Mouse (Mus musculus) naive thymus-derived CD4-positive, alpha-beta T cell, adult 2 months (primary cell): Measurements from ENCODE around the gene Nhlrc1.

Source experiments
- DNase-seq: peaks from one replicate; pipeline ENCODE4 v3.0.0-alpha.2; 2011; ENCODE audit warnings: low read depth

The Nhlrc1 gene

GRCm38 (mm10) chr13:47001590-47001989, 13.1 kb downstream of the Nhlrc1 start:
- no peak for DNase-seq

- DNase-seq = no peak
Measured at GRCm38 (mm10) chr13:46999498-46999897, 15.2 kb downstream of the Nhlrc1 start.

GRCm38 (mm10) chr13:46997355-46997754, 17.3 kb downstream of the Nhlrc1 start:
- DNase-seq = no peak

- DNase-seq = no peak
Measured at GRCm38 (mm10) chr13:46993274-46993551, 21.4 kb downstream of the Nhlrc1 start.

DNA sequence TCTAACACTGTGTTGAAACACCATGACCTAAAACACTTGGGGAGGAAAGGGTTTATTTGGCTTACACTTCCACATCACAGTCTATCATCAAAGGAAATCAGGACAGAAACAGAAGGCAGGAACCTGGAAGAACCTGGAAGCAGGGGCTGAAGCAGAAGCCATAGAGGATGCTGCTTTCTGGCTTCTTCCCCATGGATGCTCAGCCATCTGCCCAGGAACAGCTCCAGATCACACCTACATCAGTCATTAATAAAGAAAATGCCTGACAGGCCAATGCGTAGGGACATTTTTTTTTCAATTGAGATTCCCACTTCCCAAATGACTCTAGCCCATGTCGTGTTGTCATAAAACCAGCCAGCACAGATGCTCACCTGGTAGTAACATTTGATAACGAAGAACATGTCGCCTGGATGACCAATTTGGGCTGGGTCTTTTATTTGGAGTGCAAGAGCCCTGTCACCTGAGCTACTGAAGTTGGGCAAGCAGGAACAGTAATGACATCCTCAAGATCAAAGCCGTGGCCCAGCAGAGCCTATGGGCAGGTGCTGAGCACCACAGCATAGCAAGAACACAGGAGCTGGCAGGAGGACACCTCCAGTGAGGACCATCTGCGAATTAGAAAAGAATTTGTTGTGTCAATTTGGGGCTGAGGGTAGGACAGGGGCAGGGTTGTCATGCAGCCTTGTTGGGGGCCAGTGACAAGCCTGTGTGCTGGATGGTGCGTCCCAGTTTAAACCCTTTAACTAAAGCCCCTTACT, 22.0 kb downstream of the Nhlrc1 start:
- no peak for DNase-seq

- no peak for DNase-seq
Measured at GRCm38 (mm10) chr13:46990376-46991011, 24.2 kb downstream of the Nhlrc1 start.

GRCm38 (mm10) chr13:46987941-46988340, 26.7 kb downstream of the Nhlrc1 start:
- DNase-seq = no peak

DNA sequence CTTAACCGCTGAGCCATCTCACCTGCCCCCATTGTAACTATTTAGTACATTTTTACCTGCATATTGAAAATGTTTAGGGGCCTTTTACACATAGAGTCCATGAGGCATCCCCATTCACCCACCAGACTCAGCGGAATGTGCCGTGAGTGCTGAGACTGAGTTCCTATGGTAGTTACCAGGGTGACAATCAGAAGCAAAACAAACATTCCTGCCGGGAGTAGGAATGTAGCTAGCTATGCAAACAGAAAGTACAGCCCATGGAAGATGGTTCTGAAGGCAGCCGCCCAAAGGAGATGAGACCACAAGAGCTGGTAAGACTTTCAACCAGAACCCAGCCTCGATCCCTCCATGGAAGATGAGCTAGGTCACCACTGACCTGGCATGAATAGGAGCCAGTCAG, 28.4 kb downstream of the Nhlrc1 start:
- DNase-seq = no peak

- no peak for DNase-seq
Measured at GRCm38 (mm10) chr13:46983878-46984277, 30.8 kb downstream of the Nhlrc1 start.

DNA sequence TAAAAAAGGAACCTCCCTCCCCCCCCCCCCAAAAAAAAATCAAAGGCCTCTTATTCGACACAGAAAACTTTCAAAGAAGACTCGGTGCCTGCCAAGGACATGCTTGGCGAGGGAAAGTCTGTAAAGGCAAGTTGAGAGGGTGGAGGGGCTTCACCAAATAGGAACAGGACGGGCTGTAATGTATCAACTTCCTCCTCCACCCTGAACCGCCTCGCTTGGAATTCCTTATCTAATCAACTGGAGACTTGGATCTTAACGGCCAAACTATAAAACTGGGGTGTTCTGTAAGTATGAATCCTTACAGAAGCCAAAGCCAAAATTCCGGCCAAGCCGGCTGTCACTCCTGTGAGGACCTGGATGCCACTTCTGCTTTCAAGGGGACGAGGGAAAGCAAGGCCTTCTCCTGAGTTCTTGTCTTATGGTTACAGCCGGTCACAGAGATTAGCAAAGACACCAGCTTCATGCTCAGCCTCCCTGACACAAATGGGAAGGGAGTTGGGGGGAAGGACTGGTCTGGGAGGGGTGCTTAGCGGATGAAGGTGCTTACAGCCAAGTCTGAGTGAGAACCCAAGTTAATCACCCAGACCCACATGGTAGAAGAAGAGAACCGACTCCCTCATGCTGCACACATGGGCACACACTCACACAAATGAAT, 34.7 kb downstream of the Nhlrc1 start:
- DNase-seq = no peak

DNA sequence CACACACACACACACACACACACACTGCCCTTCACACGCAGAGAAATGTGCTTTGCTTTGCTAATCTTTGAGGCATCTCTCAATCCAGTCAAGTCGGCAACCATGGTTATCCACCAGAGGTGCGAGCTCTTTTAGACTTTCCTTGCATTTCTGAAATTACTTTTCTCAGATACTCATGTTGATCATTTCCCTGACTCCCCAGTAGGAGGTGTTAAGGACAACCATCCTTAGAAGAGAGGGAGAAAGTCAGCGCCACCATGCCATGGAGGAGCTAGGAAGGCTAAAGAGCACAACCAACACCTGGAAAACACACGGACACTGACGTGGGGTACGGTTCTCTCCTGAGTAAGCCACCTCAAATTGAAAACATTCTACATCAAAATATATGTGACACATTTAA, 38.1 kb downstream of the Nhlrc1 start:
- no peak for DNase-seq

DNA sequence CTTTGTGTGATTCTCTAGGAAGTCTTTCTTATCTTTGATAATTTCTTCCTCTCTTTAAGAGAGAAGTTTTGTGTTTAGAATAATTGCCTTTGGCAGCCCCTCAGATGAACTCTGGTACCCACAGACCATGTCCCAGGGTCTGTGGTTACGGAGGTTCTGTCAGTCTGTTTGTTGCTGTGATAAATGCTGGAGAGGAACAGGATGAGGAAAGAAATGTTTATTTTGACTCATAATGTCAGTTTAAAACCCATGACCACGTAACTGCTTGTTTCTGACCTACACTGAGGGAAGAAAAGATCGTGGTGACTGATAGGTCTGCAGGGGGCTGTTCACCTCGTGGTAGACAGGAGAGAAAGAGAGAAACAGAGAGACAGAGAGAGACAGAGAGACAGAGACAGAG, 38.7 kb downstream of the Nhlrc1 start:
- DNase-seq = no peak

DNA sequence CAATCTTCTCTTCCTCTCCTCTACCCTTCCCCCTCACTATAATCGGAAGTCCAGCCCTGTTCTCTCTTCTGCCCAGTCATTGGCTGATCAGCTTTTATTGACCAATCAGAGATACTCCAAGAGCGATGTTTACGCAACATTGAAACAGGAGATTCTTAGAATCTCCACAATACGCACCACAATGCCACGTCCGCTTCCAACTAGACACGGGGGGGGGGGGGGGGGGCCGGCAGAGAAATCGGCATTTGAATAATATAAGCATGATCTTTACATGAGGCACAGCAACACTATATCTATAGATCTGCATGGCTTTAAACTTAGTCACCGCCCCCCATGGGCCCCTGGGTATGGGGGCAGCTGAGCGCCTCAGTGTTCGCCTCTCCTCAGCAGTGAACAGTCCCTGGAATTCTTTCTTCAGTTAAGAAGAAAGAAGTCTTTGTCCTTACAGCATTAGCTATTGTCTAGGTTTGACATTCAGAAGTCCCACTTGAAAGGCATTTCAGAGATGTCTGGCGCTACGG, 39.6 kb downstream of the Nhlrc1 start:
- no peak for DNase-seq

GRCm38 (mm10) chr13:46970286-46970945, 44.2 kb downstream of the Nhlrc1 start:
- DNase-seq = no peak

- DNase-seq = no peak
Measured at GRCm38 (mm10) chr13:46968626-46969025, 46.0 kb downstream of the Nhlrc1 start.

GRCm38 (mm10) chr13:46967308-46967707, 47.3 kb downstream of the Nhlrc1 start:
- DNase-seq = no peak
